Mouse (Mus musculus): ENCODE data around the gene Arsg.
A peak's percentile ranks its signal among the peaks of the same experiment; 100 is the strongest.

Gene Arsg

GRCm38 (mm10) chr11:109545265-109545664 is 72.1 kb downstream of the Arsg start:
- no peak for DNase-seq (ENCODE audit: low read depth, low spot score)

GRCm38 (mm10) chr11:109545700-109546143 is 72.5 kb downstream of the Arsg start:
- peak; percentile 27 for DNase-seq (ENCODE audit: low read depth, low spot score)

GRCm38 (mm10) chr11:109546305-109547001 is 73.3 kb downstream of the Arsg start:
- no peak for DNase-seq (ENCODE audit: low read depth, low spot score)

- DNase-seq (ENCODE audit: low read depth, low spot score): no peak
Observed at GRCm38 (mm10) chr11:109547652-109548051, 74.5 kb downstream of the Arsg start.

GRCm38 (mm10) chr11:109549599-109550290 is 76.6 kb downstream of the Arsg start:
- DNase-seq (ENCODE audit: low read depth, low spot score): no peak

- no peak for DNase-seq (ENCODE audit: low read depth, low spot score)
Observed at GRCm38 (mm10) chr11:109553921-109554320, 80.7 kb downstream of the Arsg start.

GRCm38 (mm10) chr11:109554443-109554842 is 81.3 kb downstream of the Arsg start:
- no peak for DNase-seq (ENCODE audit: low read depth, low spot score)

GRCm38 (mm10) chr11:109556130-109556529 is 83.0 kb downstream of the Arsg start:
- no peak for DNase-seq (ENCODE audit: low read depth, low spot score)

- no peak for DNase-seq (ENCODE audit: low read depth, low spot score)
Observed at GRCm38 (mm10) chr11:109557419-109557818, 84.2 kb downstream of the Arsg start.

GRCm38 (mm10) chr11:109559241-109559640 is 86.1 kb downstream of the Arsg start:
- no peak for DNase-seq (ENCODE audit: low read depth, low spot score)

GRCm38 (mm10) chr11:109560793-109561257 is 87.7 kb downstream of the Arsg start:
- DNase-seq (ENCODE audit: low read depth, low spot score): peak; percentile 22

GRCm38 (mm10) chr11:109561445-109561844 is 88.3 kb downstream of the Arsg start:
- DNase-seq (ENCODE audit: low read depth, low spot score): peak; percentile 23

- no peak for DNase-seq (ENCODE audit: low read depth, low spot score)
Observed at GRCm38 (mm10) chr11:109563708-109564107, 90.5 kb downstream of the Arsg start.

- no peak for DNase-seq (ENCODE audit: low read depth, low spot score)
Observed at GRCm38 (mm10) chr11:109564466-109565214, 91.5 kb downstream of the Arsg start.

- DNase-seq (ENCODE audit: low read depth, low spot score): no peak
Observed at GRCm38 (mm10) chr11:109569007-109569618, 95.9 kb downstream of the Arsg start.

- no peak for DNase-seq (ENCODE audit: low read depth, low spot score)
Observed at GRCm38 (mm10) chr11:109569809-109570208, 96.6 kb downstream of the Arsg start.

GRCm38 (mm10) chr11:109572051-109572450 is 98.9 kb downstream of the Arsg start:
- DNase-seq (ENCODE audit: low read depth, low spot score): no peak

GRCm38 (mm10) chr11:109574604-109575003 is 101.4 kb downstream of the Arsg start:
- DNase-seq (ENCODE audit: low read depth, low spot score): no peak

GRCm38 (mm10) chr11:109575832-109576231 is 102.7 kb downstream of the Arsg start:
- DNase-seq (ENCODE audit: low read depth, low spot score): no peak

- no peak for DNase-seq (ENCODE audit: low read depth, low spot score)
Observed at GRCm38 (mm10) chr11:109578536-109578935, 105.4 kb downstream of the Arsg start.

GRCm38 (mm10) chr11:109579999-109580398 is 106.8 kb downstream of the Arsg start:
- DNase-seq (ENCODE audit: low read depth, low spot score): no peak

- DNase-seq (ENCODE audit: low read depth, low spot score): no peak
Observed at GRCm38 (mm10) chr11:109583986-109584385, 110.8 kb downstream of the Arsg start.
